Mouse (Mus musculus) lung, postnatal 14 days (tissue): ENCODE data around the gene Atrnl1.
"Not testable (repeated sequence)": the region's sequence is repeated elsewhere in the genome, so short reads cannot be mapped to it uniquely, and the experiment has no call there.

Experiments used
- DNase-seq: peaks from one replicate; pipeline ENCODE4 v3.0.0; 2021

Atrnl1 gene

GRCm38 (mm10) chr19:57833083-57833482, 222.2 kb downstream of the Atrnl1 start:
- no peak for DNase-seq

DNA sequence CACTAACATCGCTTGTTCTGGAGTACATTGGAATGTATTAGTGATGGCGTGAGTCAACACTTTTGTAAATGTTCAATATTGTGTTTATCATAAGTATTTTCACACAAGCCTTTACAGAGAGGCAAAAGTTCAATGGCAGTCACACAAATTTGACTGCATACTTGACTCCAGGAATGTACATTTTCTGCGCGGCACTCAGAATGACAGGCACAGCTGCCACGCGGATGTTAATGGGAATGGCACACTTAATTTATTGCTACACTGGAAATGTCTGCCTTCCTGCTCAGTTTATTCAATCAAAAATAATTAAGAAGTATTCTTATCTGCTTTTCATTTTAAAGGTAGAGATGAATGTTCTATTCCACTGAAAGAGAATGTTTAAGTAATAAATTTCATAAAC, 227.0 kb downstream of the Atrnl1 start:
- DNase-seq, result no peak

GRCm38 (mm10) chr19:57838546-57838945, 227.7 kb downstream of the Atrnl1 start:
- DNase-seq, result no peak

- no peak for DNase-seq
These were observed 239.1 kb downstream of the Atrnl1 start for GRCm38 (mm10) chr19:57849915-57850314.

- peak; percentile 10 for DNase-seq
These were observed 257.5 kb downstream of the Atrnl1 start for GRCm38 (mm10) chr19:57868350-57868749.

DNA sequence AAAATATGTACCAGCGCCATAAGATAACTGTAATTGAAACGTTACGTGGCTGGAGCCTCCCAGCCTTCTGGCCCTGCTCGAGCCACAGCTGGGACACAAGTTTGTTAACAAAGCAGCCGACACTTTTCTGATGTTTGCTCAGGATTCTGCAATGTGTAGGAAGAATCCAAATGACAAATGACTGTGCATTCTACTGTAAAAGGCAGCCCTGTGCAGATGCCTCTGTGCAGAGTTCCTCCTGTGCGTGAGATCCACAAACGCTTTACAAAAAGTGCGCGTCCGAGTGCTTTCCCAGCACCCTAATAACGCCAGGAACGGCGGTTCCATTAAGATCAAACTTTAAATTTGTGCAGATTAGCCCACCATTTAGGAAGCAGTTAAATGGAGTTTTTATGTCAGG, 260.0 kb downstream of the Atrnl1 start:
- no peak for DNase-seq

DNA sequence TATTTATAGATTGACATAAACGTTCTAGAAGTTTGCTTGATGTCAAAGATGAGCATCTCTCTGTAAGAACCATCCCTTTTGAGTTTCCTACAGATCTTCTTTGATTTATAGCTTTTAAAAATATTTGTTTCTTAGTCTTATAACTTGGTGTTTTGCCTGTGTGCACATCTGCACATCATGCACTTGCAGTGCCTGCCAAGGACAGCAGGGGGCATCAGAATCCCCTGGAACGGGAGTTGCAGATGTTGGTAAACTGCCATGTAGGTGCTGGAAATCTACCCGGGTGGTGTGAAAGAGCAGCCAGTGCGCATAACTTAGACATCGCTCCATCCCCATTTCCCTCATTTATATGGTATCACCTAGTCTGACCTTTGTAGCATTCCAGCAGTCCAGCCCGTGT, 265.2 kb downstream of the Atrnl1 start:
- DNase-seq, result peak; percentile 31

DNA sequence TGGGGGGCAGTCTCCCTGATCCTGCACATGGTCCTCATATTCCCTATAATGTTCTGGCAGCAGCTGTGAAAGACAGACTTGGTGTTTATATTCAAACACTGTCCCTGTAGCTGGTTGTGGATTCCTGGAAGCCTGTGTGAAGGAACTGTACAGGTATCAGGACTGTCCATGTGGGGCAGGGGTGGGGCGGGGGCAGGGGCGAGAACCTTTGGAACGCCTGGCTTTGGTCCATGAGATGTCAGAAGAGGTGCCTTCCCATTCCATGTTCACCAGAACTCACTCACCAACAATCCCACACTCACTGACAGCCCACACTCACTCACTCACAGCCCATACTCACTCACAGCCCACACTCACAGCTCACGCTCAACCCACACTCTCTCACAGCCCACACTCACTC, 266.5 kb downstream of the Atrnl1 start:
- DNase-seq, result no peak

- no peak for DNase-seq
These were observed 267.7 kb downstream of the Atrnl1 start for GRCm38 (mm10) chr19:57878583-57878982.

DNA sequence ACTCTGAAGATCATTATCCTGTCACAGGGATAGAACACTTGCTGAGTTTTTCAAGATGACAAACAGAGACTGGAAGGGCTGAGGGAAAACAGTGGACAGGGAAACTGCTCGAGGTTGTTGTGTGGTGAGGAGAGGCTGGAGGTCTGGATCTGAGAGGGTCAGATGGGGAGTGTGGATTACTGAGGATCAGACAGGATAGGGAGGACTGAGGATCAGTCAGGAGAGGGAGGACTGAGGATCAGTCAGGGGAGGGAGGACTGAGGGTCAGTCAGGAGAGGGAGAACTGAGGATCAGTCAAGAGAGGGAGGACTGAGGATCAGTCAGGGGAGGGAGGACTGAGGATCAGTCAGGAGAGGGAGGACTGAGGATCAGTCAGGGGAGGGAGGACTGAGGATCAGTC, 269.0 kb downstream of the Atrnl1 start:
- not testable (repeated sequence) for DNase-seq

DNA sequence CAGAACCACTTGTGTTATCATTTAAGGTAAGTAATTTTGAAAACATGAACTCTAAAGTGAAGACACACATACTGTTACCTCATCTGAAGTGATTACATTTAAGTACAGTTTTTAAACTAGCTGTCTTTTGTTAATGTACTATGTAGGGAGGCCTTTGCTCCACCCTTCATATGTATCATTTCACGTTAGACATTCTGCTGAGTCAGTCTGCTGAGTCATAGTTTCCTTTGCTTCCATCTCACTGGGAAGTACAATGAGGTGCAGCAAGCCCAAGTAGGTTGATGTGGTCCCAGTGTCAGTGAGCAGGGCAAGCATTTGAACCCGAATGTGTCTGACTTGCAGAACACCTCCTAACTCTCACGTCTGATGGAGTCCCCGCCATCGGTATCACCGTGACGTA, 271.1 kb downstream of the Atrnl1 start:
- no peak for DNase-seq

GRCm38 (mm10) chr19:57888871-57889270, 278.0 kb downstream of the Atrnl1 start:
- DNase-seq, result no peak

- DNase-seq, result no peak
These were observed 278.9 kb downstream of the Atrnl1 start for GRCm38 (mm10) chr19:57889741-57890140.

DNA sequence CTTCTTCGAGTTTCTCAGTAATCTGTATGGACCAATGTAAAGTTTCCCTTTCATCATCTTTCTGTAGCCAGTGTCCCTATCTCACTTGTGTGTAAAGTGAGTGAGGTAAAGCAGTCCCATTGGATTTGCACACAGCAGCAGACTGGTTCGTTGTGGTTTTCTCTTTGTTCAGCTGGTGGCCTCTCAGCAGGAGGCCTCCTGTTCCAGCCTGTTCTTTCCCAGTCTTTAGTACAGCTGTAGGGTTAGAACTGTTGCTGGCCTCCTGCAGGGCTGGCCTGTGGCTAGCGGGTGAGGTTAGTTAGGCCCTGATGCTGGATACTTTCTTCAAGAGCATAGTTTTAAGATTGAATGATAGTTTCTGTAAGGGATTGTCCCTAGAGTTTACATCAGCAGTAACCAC, 280.1 kb downstream of the Atrnl1 start:
- DNase-seq, result no peak

GRCm38 (mm10) chr19:57894191-57894590, 283.4 kb downstream of the Atrnl1 start:
- DNase-seq, result no peak

DNA sequence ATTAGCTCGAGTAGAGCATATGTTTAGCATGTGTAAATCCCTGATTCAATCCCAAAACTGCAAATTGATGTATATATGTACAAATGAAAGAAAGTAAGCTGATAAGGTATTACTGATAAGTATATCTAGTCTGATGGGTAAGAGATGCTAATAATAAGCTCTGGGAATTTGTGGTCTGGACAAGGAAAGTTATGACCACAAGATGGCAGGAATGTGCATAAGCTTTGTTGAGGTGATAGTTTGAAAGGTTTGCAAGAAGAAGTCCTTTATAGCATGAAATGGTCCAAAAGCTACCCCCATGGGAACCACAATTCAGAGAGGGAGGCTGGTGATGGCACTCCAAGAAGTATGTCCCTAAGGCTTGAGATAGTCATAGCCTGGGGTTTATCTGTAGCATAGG, 289.2 kb downstream of the Atrnl1 start:
- no peak for DNase-seq

DNA sequence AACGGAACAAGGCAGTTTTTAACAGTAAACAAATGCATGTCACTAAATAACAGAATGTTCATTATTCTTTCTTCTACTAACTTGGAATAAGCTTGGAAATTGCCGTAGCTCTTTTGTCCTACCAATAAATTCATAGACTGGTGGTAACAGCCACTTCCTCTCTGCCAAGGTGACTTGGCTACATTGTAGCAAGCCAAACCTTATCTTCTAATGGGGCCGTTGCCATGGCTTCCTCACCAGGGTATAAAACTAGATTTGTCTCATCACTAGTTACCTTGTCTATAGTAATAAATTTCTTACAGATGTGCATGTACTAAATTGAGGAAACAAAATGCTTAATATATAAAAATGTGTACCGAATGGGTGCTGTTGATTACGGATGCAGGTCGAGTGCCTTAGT, 298.6 kb downstream of the Atrnl1 start:
- no peak for DNase-seq

DNA sequence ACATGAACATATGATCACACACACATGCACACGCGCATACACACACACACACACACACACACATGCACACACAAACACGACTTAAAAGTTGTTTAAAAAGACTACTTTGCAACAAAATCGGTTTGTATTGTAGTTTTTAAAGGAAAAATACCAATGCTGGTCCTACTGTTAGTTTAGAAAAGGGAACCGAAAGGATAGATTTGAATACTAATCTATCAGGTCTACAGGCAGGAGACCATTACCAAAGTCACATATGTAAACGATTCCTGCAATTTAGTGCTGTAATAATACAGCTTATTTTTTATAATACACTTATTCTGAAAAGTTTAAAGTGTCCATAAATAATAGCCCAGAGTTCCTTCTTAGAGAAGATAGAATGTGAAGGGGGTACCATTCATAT, 299.8 kb downstream of the Atrnl1 start:
- no peak for DNase-seq

- DNase-seq, result peak; percentile 15
These were observed 305.5 kb downstream of the Atrnl1 start for GRCm38 (mm10) chr19:57916325-57916724.

GRCm38 (mm10) chr19:57922991-57923390, 312.2 kb downstream of the Atrnl1 start:
- DNase-seq, result no peak

GRCm38 (mm10) chr19:57924856-57925255, 314.0 kb downstream of the Atrnl1 start:
- no peak for DNase-seq

DNA sequence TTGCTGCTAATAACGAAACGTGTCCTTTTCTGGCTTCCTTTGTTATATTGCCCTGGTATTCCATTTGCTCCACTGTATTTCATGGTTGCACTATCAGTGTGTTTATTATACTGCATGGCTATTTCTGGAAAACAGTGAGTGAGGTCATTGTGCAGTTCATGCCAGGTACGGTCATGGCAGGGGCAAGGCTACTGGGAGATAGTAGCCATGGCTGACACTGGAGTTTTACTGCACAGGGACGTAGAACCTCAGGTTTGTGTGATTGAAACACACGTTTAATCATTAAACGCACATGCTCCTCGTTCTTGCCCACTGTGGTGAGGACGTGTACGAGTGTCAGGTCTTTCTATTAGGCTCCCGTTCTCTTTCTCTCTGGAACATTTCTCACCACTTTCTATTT, 314.8 kb downstream of the Atrnl1 start:
- DNase-seq, result no peak

- no peak for DNase-seq
These were observed 315.5 kb downstream of the Atrnl1 start for GRCm38 (mm10) chr19:57926164-57926860.

GRCm38 (mm10) chr19:57926941-57927471, 316.2 kb downstream of the Atrnl1 start:
- DNase-seq, result no peak
